Mouse (Mus musculus) urinary bladder, postnatal 10 days (tissue): ENCODE results near the gene Dclk1.

Source experiments
- DNase-seq: peaks from one replicate; pipeline ENCODE4 v3.0.0; 2022; ENCODE audit warnings: low spot score

The Dclk1 gene

DNA sequence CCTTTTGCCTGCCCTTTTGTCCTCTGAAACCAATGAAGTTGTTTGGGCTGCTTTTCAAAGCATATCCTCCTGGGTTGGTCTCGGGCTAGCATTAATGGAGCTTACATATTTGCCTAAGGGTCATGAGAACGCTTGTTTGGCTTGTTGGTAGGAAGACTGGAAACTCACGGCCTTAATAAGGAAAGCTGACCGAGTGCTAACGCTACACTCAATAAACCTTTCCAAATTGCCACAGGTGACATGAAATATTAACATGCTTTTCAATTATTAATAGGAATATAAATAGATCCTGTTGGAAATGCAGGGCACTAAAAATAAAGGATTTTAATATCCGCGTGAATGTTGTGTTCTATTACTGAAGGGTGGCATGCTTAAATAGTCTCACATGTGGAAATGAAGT is 257.1 kb downstream of the Dclk1 start:
- DNase-seq = no peak

DNA sequence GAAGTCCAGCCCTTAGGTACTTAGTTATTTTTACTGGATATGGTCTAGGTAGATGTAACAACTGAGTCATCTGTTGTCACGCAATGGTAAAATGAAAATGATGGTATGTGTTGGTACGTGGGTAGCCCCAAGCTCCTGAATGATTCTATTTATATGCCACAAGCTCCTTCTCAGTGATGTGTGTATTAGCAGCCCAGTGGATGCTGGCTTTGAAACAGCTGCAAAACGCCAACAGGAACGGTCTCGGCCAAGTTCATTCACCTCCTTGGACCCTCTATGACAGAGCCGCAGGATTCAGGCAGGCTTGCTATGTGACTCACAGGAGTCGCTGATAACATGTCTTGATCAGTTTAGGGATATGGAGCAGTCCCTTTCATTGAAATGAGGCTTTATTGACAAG is 268.0 kb downstream of the Dclk1 start:
- no peak for DNase-seq

DNA sequence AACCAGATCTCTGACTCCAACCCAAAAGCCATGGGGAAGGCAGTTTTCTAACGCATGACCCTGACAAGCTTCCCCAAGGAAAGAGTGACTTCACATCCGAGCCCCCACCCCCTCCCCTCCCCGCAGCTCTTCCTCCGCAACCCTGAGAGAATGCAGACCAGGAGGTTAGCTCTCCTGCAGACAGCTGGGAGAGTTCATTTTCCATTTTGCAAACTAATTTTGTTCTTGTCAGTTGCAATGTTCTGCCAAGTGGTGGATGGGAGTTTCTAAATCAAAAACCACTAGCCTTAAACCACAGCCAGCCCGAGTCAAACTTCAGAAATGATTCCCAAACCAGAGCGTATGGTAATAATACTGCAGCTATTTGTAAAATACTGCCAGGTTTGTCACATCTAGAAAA is 269.5 kb downstream of the Dclk1 start:
- DNase-seq = no peak

DNA sequence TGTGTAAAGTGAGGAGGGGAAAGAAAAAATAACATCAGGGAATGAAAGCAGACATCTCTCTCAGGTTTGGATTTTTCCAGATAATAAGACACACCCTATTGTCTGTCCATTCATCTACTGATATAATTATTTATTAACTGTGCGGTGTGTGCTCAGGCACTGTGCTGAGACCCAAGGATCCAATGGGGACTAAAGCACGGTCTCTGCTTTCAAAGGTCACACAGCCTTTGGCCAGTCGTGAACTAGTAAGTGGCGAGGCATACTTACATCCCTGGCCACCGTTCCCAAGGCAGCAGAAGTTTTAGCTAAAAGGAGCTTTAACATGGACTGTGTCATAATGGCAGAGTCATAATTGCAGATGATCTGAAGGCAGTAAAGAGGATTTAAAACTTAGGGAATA is 273.8 kb downstream of the Dclk1 start:
- no peak for DNase-seq

DNA sequence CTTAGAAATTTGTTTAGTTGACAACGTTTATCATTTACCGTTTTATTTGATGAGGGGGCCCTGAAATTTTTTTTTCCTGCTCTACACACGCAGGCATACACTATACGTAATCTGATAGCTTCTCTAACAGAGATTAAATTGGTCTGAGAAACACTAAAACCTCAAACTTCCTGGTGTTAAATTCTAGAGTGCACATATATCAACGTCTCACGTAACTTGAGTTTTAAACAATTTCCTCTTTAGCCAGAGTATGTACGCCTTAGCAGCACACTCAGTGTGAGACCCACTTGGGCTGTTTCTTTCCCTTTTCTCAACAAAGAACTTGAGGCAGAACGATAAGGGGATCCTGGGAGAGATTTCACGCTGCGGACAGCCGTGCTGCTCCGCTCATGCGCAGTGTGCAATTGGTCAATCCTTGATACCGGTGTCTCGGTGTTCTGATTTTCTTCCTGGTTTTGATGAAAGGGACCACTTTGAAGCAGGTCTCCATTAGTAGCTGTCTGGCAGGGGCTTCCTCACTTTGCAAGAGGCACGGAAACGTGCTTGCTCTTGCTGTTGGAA is 275.4 kb downstream of the Dclk1 start:
- no peak for DNase-seq

DNA sequence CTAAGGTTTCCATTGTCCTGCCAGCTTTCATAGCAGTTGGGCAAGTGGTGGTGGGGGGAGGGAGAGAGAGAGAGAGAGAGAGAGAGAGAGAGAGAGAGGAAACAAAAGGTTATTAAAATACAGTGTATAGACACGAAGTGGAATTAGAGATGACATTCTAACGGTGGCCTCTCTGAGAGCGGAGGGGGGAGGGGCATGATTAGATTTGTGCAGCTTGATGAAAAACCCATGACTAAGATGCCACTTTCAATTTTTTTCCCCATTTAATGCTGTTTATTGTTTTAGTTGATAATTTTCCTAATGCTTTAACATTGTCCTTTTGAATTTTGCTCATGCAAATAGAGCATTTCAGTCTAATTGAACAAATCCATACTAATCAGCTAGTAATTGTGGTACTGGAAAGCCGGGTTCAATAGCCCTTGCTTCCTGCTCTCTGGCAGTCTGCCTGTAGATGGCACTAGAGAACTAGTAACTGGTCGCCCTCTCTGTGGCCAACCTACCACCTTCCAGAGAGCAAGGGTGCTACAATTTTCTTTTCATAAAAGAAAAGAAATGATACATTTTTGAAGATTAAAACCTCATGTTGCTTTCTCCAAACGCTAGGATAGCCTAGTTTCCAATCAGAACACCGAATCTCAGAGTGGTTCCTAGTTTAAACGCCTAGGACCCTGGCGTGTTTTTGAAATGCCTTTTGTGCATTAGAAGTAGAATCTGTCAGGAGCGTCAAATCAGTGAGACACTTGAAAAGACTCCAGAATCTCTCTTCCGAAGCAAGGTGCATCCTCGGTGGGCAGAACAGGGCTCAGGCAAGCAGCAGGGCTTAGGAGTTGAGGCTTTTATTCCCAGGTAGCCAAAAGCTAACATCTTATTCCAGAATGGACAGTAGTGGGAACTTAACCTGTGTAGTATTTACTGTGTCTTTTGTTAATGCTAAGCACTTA is 278.3 kb downstream of the Dclk1 start:
- peak; percentile 23 for DNase-seq

DNA sequence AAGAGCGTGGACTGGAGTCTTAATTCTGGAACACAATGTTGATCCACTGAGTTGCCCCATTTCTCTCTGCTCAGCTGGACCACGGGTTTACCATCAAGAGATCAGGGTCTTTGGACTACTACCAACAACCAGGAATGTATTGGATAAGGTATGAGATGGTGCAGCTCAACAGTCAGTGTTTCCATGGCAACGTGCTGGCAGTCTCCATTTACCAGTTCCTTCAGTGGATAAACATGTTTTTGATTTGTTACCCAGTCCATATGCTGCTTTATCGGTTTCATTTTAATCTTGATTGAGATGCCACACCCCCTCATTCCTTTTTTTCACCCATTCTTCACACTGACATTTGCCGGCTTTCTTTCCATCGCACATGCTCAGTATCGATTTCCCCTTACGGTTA is 279.6 kb downstream of the Dclk1 start:
- DNase-seq = no peak

DNA sequence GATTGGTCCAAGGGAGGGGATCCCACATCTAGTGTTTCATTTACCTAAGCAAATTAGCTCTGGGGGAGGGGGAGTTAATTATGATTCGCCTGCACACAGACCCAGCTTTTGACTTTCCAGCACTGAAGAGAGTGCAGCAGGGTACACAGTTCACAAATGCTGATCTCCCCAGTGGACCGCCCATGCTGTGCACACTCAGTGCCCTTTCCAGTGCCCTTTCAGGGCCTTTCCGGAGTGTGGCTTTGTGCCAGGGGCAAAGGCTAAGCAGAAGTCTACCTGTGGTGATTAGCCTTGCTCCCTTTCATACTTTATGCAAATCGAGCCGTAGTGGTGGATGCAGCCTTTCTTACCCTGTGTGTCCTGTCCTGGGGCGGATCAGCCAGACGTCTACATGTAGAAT is 281.1 kb downstream of the Dclk1 start:
- DNase-seq = no peak

DNA sequence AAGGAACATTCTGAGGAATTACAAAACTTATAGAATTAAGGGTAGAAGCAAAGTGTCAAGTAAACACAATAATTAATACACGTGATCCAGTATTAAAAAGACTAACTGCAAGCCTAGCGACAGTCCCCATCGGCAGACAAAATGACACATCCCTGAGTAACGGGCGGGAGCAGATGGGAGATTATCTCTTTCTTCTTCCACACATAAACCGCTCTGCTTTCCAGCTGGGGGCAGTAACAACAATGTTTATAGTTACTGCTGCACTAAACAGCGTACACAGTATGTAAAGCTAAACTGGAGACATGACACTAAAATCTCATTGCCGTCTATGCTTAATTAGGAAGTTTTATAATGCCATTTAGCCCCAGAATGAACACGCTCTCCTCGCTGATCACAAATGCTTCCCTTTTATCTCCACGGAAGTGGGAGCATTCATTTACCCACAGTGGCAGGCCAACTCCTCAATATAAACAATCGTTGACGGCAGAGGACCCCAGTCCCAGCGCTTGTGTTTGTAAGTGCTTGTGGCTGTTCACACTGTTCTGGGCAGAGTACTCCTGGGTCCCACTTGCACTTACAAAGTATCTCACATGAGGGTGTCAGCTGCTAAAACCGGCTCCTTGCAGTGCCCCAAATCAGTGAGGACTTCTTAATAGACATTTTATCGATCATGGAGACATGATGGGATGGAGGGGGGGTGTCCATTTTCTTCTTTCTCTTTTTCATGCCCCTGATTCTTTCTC is 281.7 kb downstream of the Dclk1 start:
- DNase-seq = no peak

DNA sequence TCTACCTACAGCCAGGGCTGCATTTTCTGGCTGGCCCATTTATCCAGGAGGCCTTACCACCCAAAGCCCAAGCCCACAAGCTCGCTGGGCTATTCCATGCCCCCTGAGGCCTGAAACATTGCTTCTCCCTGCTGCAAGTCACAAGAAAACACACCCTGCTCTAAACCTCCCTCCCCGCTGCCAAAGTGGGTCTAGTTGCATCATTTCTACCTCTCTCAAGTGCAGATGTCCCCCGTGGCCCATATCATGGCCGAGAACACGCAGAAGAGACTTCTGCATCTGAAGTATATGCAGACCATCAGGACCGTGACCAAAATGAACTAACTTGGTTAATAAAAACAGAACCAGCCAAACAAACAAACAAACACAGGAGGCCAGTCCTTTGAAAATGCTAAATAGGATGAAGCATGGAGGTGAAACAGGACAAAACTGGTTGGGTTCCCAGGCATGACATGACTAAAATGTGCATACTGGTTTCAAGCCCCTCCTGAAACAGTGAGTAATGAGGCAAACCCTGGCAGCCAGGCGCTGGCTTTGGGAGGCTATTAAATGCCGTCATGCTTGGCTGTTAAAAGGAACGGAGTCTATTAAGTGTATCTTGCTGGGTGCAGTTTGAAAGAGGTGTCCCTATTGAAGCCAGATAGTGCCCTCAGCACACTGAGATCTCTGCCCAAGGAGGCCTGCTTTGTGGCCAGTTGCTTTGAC is 282.5 kb downstream of the Dclk1 start:
- no peak for DNase-seq

DNA sequence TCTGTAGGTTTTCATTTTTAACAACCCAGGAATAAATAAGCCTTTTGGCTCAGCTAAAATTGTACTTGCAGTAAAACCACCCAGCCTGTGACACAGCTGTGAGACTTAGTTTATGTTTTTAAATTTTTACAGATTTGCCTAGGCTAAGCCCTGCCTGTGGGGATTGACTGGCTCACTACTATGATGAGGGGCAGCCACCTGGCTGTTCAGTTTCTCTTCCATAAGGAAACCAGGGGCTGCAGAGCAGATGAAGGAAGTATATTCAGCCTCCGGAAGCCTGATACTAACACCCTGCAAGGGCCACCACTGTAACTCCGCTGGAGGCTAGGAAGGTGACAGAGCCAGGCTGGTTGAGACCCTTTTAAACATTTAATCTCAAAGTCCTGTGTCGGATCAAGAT is 284.3 kb downstream of the Dclk1 start:
- no peak for DNase-seq

DNA sequence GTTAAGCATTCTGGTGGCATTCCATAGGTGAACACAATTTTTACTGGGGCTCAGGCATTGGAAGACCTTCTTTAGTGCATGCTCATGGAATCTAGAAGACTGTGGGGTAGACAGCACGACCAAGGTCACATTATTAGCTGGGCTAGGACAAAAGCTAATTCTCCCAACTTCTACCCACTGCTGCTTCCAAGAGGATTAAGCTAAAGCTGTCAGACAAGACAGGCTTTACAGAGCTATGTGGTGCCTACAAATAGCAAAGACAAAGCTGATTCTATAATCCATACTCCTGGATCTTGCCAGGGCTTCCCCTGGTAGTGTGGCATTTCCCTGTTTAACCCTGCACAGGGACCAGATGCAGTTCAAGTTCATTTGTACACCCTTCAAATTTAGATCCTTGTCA is 285.4 kb downstream of the Dclk1 start:
- DNase-seq = no peak

DNA sequence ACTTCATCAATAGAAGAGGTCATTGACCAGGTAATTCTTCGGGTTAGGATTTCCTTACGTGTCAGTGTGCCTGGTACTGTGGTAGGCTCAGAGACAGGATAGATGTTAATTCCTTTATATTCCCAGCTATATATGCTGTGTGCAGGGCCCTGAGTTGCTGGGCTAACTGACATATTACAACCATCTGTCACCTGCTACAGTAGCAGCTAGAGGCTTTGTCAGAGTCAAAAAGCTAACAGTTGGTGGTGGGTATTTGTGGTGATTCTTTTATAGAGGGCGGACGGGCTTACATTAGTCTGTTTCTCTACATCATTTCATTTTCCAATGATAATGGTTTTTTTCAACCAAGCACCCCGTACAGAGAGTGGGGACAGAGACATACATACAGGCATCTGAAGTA is 285.8 kb downstream of the Dclk1 start:
- no peak for DNase-seq

DNA sequence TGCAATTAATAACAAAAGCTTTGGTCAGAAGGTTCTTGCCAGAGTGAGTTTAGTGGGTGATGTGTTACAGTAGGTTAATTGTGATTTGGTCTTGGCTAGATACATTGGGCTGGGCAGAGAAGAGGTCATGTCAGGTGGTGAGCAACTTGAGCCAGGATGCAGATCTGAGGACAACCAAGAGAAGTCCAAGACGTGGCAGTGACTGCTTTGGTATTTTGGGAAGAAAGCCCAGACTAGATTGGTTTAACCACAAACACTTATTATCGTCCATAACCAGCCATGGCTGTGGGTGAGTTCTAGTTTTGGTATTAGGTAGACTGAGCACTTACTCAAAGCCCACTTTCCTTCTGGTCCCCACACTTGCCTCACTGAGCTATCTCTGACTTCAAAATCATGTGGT is 287.2 kb downstream of the Dclk1 start:
- DNase-seq = no peak

DNA sequence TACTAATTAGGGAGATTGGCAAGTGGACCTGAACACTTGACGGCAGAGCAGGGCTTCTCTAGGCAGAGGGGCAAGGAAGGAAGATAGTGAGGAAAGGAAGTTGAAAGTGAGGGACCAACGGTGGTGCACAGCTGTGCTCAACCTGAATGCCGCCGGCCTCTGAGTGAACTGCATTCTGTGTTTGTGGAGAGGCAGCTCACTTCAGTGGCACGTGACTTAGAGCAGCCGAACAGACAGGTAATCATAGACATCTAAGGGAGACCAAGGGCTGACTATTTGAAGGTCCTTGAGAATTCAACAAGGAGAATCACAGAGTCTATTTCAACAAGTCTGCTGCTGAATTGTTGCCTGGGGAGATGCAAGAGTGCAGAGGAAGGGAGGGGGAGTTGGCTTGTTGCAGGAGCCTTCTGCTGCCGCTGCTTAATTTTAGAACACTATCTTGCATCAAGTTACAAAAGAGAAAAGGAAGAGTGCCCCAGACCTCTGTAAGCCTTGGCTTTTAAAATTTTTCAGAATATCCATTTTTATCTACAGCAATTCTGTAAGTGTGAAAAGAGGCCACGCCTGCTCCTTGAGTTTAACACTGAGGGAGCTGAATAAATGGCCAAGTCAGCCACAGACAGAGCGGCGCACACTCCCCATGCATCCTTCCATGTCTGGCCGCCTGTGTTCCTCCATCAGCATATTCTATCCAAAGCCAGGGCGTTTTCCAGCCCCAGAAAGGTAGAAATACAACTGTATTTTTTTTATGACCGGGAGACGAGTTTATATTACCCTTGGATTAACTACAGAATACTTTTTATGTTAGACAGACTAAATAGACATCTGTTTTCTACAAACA is 289.3 kb downstream of the Dclk1 start:
- no peak for DNase-seq

DNA sequence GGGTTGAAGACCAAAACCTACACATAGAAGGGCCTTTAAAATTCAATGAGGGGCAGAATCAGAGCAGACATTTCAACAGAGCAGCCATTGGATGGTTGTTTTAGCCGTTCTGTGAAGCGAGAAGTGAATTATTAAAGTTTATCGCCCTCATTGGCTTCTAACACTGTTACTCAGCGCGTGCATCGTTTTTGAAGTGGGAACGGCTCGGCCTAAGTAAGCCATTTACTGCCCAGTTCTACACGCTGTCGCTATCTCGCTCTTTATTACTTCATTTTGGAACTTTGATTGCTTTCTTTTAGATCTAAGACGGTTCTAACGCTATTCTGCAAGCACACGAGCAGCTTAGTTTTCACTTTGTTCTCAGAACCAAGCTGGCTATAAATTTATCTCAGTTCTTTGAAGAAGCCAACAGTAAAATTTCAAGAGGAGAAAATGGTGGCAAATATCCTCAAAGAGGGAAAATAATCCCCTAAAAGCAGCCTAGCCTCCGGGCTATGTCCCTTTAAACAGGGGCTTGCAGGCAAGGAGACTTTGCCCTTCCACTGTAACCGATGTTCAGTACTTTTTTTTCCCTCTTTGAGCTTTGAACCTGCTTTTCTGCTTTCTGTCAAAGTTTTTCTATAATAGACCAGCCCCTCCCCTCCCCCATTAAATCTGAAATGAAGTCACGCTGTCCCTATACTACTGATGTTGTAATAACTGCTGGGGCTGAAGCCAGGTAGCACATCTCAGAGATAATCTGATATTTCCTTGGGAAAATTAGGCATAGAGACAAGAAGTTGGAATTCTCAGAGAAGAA is 290.2 kb downstream of the Dclk1 start:
- no peak for DNase-seq

DNA sequence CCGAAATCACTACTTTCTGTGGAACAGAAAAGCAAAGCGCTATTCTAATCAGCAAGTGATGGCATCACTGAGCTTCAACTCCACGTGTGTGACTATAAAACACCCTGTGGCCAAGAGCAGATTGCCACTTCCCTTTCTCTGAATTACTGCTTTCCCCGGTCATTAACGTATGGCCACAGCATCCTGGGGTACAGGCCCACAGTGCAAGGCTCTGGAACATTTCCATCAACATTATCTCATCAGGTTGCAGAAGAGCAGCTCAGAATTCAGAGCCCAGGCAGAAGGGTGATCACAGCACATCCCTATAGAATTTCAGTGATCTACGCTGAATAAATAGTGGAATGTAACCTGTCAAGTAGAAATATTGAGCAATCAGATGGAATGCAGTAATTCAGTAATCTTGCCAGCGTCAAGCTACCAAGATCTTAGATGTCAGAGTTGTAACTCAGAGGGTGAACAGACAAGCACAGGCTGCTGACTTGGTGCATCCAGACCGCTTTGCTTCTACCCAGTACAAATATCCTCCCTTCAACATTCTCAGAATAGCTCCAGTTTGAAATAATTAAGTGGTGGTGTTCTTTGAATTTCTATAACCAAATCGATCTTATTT is 293.5 kb downstream of the Dclk1 start:
- DNase-seq = no peak

DNA sequence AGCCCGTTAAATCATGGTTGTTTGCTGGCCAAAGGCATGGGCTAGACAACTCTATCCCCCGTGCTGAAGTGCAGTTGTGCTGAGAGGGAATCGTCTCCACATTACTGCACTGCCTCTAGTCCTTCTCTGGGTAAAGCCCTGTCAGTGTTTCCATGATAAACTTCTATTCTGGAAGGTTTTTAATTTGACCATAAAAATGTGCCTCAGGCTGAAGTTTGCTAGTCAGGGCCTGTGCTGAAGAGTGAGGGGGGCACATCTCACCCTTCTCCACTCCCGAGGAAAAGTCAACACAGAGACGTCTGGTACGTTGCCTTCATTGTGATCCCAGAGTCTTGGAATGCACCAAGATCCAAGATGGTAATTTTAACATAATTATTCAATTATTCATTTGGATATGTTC is 294.7 kb downstream of the Dclk1 start:
- no peak for DNase-seq

DNA sequence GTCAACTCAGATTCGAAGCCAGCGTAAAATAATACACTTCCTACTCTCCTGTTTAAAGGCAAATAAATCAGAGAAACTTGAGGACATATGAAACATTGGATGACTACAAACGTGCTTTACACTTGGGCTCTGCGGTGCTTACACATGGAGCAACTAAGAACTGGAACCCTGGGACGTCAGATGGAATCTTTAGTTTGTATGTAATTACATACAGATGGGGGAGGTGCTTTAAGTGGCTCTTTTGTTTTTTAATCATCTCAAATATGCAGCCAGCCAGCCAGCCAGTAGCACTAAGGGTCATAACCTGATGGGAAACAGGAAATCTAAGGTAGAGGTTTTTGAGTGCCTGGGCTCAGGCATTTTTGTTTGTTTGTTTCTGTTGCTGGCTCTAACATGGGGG is 295.6 kb downstream of the Dclk1 start:
- no peak for DNase-seq

DNA sequence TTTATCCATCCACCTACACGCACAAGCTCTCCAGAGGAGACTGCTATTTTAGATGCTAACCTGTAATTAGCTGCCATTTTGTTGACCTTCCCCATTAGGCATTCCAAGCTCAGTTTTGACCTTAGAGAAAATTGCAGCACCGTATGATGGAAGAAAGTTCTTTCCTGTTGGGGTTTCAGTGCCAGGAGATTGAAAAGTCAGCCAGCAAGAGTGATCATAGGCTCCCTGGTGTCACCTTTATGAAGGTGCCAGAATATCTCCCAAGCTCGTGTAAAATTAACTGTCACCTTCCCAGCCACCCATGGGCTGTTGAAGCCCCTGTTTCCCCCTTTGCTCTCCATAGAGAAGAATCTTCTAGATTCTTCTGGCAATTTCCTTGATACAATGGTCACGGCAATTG is 297.2 kb downstream of the Dclk1 start:
- DNase-seq = no peak
